Mouse (Mus musculus) cerebellum, adult 2 months (tissue): Measurements from ENCODE around the gene Pgs1.

Experiments
- CTCF ChIP-seq: fragments of 200-500 bp; IDR thresholded peaks from 2 replicates; pipeline ENCODE4 v1.5.1; 2011; ENCODE audit warnings: low read depth, mild to moderate bottlenecking, control low read depth, low read length, moderate library complexity, borderline replicate concordance; ENCODE audit not compliant: insufficient read depth
- POLR2A ChIP-seq: fragments of 200-500 bp; IDR thresholded peaks from 2 replicates; pipeline ENCODE4 v1.6.1; 2011; ENCODE audit warnings: low read length, control low read depth, borderline replicate concordance; ENCODE audit not compliant: insufficient read depth

DNA sequence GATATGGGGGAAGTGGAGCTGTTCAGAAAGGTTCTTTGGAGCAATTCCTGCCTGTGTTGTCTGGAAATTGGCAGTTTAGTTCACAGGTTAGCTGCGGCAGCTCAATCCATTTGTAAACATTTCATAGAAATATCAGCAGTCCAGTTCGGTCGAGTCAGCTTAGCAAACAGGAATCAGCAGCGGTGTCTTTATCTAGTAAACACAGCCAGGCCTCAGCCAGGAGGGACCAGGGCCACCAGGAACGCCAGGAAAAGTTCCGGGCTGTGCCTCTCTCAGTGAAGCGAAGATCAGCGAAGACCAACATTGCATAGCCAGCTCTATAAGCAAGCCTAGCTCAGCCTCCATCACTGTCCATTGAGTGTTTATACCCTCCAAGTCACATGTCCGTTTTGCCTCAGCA, 45.0 kb downstream of the Pgs1 start:
- TF ChIP-seq CTCF (no peak), POLR2A (no peak)
